Mouse (Mus musculus) gastrocnemius, postnatal 36 days (tissue): ENCODE results near the gene Kalrn. TPM values are rescaled to one million over a fixed set of nuclear protein-coding genes. Genes with fewer than 3 reads are reported as not detected.

ENCODE experiments used
- DNase-seq, 2 experiments: peaks; one replicate each; pipeline ENCODE4 v3.0.0; 2022
- intact Hi-C: fragments of 180-260 bp; cut with DNase I; formaldehyde crosslinking; loops from one replicate; pipeline ENCODE4 v1.15.1; 2025
- total RNA-seq, 2 experiments: library from RNA; stranded (reverse); gene quantifications; 2 replicates each; pipeline ENCODE4 v1.2.3; 2021

Kalrn gene
- total RNA-seq, 2 experiments from 2014 or later = 19.0 to 21.5 TPM

DNA sequence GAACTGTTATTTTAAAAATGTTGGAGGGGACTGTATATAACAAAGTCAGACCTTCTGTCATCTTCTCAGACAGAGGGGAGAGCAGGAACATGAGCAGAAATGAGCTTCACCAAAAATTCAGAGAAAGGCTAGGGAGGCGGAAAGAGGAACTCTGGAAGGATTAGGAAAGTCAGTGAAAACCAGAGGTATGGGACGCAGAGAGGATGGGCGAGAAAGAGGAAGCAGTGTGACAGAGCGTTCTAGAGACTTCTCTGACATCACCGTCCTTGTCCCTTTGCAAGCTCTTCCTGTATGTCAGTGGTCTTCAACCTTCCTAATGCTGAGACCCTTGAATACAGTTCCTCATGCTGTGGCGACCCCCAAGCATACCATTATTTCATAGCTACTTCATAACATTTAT is 588.0 kb downstream of the Kalrn start:
- DNase-seq = no peak
- intact Hi-C loops = loop anchor here (5.0 kb wide), 1 partner anchor 168 kb away; no protein-coding TSS in a partner anchor

- no peak for DNase-seq
Measured at GRCm38 (mm10) chr16:33983712-33984111, 589.6 kb downstream of the Kalrn start.

GRCm38 (mm10) chr16:33979855-33980254 is 593.5 kb downstream of the Kalrn start:
- no peak for DNase-seq
- intact Hi-C loops = no loop called here

More at GRCm38 (mm10) chr16:33983712-33984111, 589.6 kb downstream of the Kalrn start:
- intact Hi-C loops = no loop called here

DNA sequence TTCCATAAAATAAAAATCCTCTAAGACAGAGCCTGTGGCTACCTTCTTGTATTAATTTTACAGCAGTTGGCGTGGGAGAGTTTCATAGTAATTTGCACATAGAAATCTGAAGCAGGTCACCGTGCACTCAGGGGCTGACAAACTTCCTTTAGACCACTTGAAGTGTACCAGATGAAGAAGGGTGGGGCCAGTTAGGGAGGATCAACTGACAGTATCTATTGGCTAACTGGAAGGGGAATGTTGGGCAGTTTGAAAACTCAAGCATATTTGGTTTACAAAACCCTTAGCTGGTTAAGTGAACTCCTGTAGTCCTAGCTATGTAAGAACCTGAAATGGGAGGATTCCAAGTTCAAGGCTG is 606.1 kb downstream of the Kalrn start:
- intact Hi-C loops = no loop called here
- no peak for DNase-seq

GRCm38 (mm10) chr16:33966538-33967282 is 606.6 kb downstream of the Kalrn start, which contains the start of gene Umps:
Gene Umps, minus strand, starts transcription at chr16:33967038.
- intact Hi-C loops = no loop called here
- peak; percentile 71 to 76 for DNase-seq

DNA sequence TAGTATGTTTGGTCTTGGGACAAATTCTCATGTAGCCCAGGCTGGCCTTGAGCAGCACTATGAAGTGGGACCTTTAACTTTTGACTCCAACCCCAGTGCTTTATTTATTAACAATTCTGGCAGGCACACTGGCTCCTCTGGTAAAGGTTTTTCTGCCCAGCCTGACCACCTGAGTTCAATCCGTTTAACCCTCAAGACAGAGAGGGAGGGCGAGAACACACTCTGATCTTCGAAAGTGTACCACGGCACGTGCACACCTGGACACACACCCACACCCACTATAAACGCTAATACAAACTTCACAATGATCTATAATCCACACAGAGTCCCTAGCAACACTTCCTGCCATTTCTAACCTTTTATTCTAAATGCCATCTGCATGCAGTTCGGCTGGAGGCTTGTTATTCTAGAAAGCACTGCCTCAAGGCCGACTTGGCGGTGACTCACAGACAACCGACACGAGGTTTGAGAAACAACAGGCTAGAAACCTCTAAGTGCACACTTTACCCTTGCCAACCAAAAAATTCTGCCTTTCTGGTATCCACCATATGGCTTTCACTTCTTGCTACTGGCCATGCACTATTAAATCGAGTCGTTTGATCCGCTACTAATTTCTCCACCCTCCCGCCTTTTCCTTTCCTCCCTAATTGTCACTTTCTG is 607.3 kb downstream of the Kalrn start:
- intact Hi-C loops = no loop called here
- no peak for DNase-seq

DNA sequence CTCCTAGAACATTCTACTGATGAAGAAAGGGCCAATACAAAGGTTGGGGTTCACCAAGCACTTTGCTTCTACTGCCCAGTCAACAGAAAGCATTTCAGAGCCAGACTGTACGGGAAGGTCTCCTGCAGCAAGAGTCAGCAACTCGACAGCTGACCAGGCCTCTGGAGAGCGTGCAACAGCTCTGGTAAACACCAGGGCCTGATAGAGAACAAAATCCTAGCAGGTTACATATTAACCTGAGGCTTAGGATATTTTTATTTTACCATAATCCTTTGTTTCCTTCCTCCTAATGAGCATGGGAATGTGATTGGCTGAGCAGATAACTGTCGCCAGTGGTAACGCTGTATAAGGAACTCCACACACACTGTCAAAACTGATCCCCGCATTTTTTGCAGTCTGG is 609.8 kb downstream of the Kalrn start:
- intact Hi-C loops = no loop called here
- no peak for DNase-seq

- DNase-seq = no peak
- intact Hi-C loops = no loop called here
Measured at GRCm38 (mm10) chr16:33954793-33955192, 618.5 kb downstream of the Kalrn start.

DNA sequence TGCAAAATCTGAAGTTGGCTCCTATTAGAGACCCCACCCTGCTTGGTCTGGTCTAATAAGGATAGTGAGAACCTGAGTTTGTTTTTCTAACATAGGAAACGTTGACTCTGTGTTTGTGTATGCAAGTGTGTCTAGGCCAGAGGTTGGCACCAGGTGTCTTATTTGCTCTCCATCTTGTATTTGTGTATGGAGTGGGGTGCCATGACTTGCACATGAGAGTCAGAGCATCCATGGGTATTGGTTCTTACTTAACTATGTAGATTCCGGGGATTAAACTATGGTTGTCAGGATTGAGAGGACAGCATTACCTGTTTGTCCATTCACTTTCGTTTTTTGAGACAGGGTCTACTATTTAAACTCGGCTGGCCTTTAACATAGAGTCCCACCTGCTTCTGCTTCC is 620.3 kb downstream of the Kalrn start:
- no peak for DNase-seq
- intact Hi-C loops = no loop called here

GRCm38 (mm10) chr16:33950830-33951229 is 622.5 kb downstream of the Kalrn start:
- intact Hi-C loops = loop anchor here (1.0 kb wide), 1 partner anchor 131 kb away; no protein-coding TSS in a partner anchor
- DNase-seq = peak; percentile 79 to 82

GRCm38 (mm10) chr16:33950386-33950785 is 622.9 kb downstream of the Kalrn start:
- intact Hi-C loops = loop anchor here (1.0 kb wide), 1 partner anchor 130 kb away; no protein-coding TSS in a partner anchor
- DNase-seq = no peak

DNA sequence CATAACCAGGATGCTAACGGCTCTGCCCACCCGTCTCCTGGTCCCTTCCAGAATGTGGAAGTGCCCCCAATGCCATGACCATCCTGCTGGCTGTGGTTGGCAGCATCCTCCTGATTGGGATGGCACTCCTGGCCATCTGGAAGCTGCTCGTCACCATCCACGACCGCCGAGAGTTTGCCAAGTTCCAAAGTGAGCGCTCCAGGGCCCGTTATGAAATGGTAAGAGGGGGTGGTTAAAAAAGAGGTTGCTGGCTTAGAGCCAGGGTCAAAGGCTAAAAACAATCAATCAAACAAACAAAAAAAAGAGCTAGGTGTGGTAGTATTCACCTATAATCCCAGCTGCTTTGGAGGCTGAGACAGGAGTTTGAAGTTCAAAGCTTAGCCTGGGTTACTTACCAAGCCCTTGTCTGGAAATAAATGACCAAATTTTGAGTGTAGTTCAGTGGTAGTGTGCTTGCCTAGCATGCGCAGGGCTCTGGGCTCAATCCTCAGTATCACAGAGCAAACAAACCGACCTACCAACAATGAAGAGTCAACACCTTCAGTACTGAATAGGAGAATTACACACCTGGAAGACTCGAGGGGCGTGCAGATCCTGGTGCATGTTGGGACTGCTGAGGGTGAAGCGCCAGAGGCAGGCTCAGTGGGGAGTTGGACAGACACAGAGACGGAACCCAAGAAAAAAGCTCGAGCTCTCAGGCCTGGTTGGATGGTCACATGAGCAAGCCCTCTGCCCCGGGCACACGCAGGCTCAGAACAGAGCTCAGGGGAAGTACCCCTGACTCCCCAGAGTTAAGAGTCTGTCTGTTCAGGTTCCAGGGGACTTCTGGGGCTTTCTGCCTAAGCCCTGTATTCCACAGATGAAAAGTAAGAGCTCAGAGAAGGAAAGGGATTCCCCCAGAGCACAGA is 625.4 kb downstream of the Kalrn start:
- DNase-seq = no peak
- intact Hi-C loops = no loop called here

DNA sequence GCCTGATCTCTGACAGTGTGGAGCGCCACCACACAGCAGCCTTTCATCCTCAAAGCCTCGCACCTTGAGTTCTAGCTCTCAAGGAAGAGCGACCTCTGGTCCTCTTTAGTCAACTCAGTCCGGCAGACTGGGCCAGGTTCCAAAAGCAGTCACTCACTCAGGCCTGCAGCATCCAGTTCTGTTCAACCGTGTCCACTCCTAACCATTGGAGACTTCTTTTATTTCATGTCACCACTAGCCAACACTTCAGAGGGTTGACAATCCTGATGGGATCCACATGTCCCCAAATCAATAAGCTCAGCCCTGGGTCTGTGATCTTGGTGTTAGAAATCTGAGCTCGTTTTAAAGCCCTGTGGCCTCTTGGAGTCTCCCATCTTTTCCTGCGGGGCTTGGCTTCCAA is 627.3 kb downstream of the Kalrn start:
- no peak for DNase-seq
- intact Hi-C loops = no loop called here

DNA sequence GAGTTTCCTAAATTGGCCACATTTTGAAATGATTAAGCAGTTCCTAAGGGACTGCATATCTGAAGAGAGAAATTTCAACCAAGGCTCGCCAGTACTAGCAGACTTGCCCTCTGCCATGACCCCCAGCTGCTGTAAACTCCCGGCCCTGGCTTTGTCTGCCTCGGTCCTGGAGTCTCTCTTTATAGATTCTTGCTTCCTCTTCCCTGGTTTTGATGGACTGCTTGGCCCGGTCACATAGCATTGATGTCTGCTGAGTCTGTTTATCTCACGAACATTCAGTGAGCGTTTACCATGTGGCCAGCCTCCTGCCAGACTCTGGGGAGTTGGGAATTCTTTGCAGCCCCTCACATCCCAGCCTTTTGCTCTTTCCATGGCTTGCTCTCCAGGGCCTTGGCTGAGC is 628.6 kb downstream of the Kalrn start:
- intact Hi-C loops = no loop called here
- DNase-seq = no peak

DNA sequence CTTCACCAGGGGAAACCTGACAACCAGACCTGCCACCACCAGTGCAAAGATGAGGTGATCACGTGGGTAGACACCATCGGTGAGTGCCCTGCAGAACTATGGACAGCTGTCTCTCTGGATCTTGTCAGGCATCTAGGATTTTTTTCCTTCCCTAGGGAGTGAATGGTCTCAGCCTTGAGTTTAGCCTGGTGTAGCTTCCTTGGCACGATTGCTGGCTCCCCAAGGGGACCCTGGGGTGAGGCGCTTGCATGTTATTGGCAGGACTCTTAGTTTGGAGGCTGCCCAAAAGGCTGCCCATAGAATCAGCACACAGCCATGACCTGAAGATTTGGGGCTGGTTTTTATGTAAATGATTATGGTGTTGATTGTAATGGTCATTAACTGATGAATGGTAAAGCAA is 629.2 kb downstream of the Kalrn start:
- intact Hi-C loops = no loop called here
- no peak for DNase-seq

GRCm38 (mm10) chr16:33943388-33943787 is 629.9 kb downstream of the Kalrn start:
- intact Hi-C loops = no loop called here
- DNase-seq = no peak

GRCm38 (mm10) chr16:33942341-33942740 is 631.0 kb downstream of the Kalrn start:
- intact Hi-C loops = no loop called here
- DNase-seq = peak in 1 of 2 experiments; percentile 53

- intact Hi-C loops = loop anchor here (1.0 kb wide), 1 partner anchor 50 kb away; no protein-coding TSS in a partner anchor
- DNase-seq = peak; percentile 62 to 63
Measured at GRCm38 (mm10) chr16:33941271-33941781, 632.0 kb downstream of the Kalrn start.

DNA sequence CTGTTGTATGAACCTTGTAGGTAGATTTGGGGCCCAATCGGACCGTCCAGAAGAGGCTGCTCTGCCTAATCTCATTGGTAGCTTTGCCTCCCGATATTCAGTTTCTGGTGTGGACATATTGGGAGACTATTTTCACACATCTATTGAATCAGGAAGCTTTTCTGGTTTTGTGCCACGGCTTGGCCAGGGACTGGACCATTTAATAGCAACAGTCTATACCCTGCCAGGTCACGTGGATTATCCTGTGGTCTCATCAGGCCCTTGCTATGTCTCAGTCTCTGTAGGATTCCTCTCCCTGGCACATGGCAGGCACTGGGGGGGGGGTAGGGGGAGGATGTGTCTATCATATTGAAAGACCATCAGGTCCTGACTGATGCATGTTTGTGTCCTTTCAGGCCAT is 633.2 kb downstream of the Kalrn start:
- no peak for DNase-seq
- intact Hi-C loops = no loop called here

GRCm38 (mm10) chr16:33939636-33940035 is 633.7 kb downstream of the Kalrn start:
- DNase-seq = no peak
- intact Hi-C loops = no loop called here

GRCm38 (mm10) chr16:33939133-33939531 is 634.2 kb downstream of the Kalrn start:
- no peak for DNase-seq
- intact Hi-C loops = no loop called here
